Mouse (Mus musculus): ENCODE results near the gene Dusp16. TPM values are rescaled to one million over a fixed set of nuclear protein-coding genes. Genes with fewer than 3 reads are reported as not detected.
"Not testable (repeated sequence)": the region's sequence is repeated elsewhere in the genome, so short reads cannot be mapped to it uniquely, and the experiment has no call there.

Gene Dusp16
- polyA plus RNA-seq, 1 experiment from 2014 or later = 10.1 TPM

- no peak overlapping the region for H3K4me2 ChIP-seq (ENCODE audit: low read length)
- H3K9me3 ChIP-seq (replicated peaks; ENCODE audit: low read length) = no peaks in the 10 kb centered on the region
- H3K27ac ChIP-seq = no peak overlapping the region
- H3K4me3 ChIP-seq (replicated peaks; ENCODE audit: low read depth, low read length) = no peak overlapping the region
- 97% methylated on average over 3 of the region's 3 CpGs for WGBS
- H3K27me3 ChIP-seq (ENCODE audit: insufficient read depth, low read length) = no peaks in the 10 kb centered on the region
- no peaks in the 10 kb centered on the region for H3K36me3 ChIP-seq (ENCODE audit: insufficient read depth, low read length)
- no peak for ATAC-seq (replicated peaks; ENCODE audit: low FRiP score, low read depth)
- DNase-seq (ENCODE audit: low spot score) = no peak
- H3K4me1 ChIP-seq (replicated peaks; ENCODE audit: insufficient read depth, low read length) = no peaks in the 10 kb centered on the region
- TF ChIP-seq CTCF (IDR thresholded peaks at IDR 0.05; ENCODE audit: low read depth) = no peak
- H3K9ac ChIP-seq (ENCODE audit: low read depth, low read length) = no peak overlapping the region
Observed at GRCm38 (mm10) chr6:134694988-134695387, 97.4 kb downstream of the Dusp16 start.

- H3K36me3 ChIP-seq (ENCODE audit: insufficient read depth, low read length) = no peaks in the 10 kb centered on the region
- ATAC-seq (replicated peaks; ENCODE audit: low FRiP score, low read depth) = no peak
- no peak overlapping the region for H3K4me2 ChIP-seq (ENCODE audit: low read length)
- H3K4me3 ChIP-seq (replicated peaks; ENCODE audit: low read depth, low read length) = no peak overlapping the region
- no peak overlapping the region for H3K9ac ChIP-seq (ENCODE audit: low read depth, low read length)
- no peaks in the 10 kb centered on the region for H3K27me3 ChIP-seq (ENCODE audit: insufficient read depth, low read length)
- no peak for DNase-seq (ENCODE audit: low spot score)
- no peak overlapping the region for H3K27ac ChIP-seq
- H3K4me1 ChIP-seq (replicated peaks; ENCODE audit: insufficient read depth, low read length) = no peaks in the 10 kb centered on the region
- WGBS = 92% methylated on average over 6 of the region's 6 CpGs
- no peaks in the 10 kb centered on the region for H3K9me3 ChIP-seq (replicated peaks; ENCODE audit: low read length)
- TF ChIP-seq CTCF (IDR thresholded peaks at IDR 0.05; ENCODE audit: low read depth) = no peak
Observed at GRCm38 (mm10) chr6:134694498-134694897, 97.9 kb downstream of the Dusp16 start.

GRCm38 (mm10) chr6:134685515-134685914 is 106.9 kb downstream of the Dusp16 start:
- Histone ChIP-seq H3K9ac (ENCODE audit: low read depth, low read length) (no peak overlapping the region), H3K27ac (no peak overlapping the region), H3K36me3 (ENCODE audit: insufficient read depth, low read length) (no peaks in the 10 kb centered on the region), H3K27me3 (ENCODE audit: insufficient read depth, low read length) (no peaks in the 10 kb centered on the region), H3K9me3 (replicated peaks; ENCODE audit: low read length) (no peaks in the 10 kb centered on the region), H3K4me1 (replicated peaks; ENCODE audit: insufficient read depth, low read length) (no peaks in the 10 kb centered on the region), H3K4me2 (ENCODE audit: low read length) (no peak overlapping the region), H3K4me3 (replicated peaks; ENCODE audit: low read depth, low read length) (no peak overlapping the region)
- 83% methylated on average over 6 of the region's 6 CpGs for WGBS
- DNase-seq (ENCODE audit: low spot score) (no peak), ATAC-seq (replicated peaks; ENCODE audit: low FRiP score, low read depth) (no peak)
- no peak for TF ChIP-seq CTCF (IDR thresholded peaks at IDR 0.05; ENCODE audit: low read depth)

GRCm38 (mm10) chr6:134685040-134685439 is 107.4 kb downstream of the Dusp16 start:
- no peak for ATAC-seq (replicated peaks; ENCODE audit: low FRiP score, low read depth)
- H3K27ac ChIP-seq = no peak overlapping the region
- no peak for DNase-seq (ENCODE audit: low spot score)
- no peak overlapping the region for H3K9ac ChIP-seq (ENCODE audit: low read depth, low read length)
- H3K9me3 ChIP-seq (replicated peaks; ENCODE audit: low read length) = no peaks in the 10 kb centered on the region
- WGBS = 67% methylated on average over 2 of the region's 2 CpGs
- H3K36me3 ChIP-seq (ENCODE audit: insufficient read depth, low read length) = no peaks in the 10 kb centered on the region
- H3K4me3 ChIP-seq (replicated peaks; ENCODE audit: low read depth, low read length) = no peak overlapping the region
- H3K4me1 ChIP-seq (replicated peaks; ENCODE audit: insufficient read depth, low read length) = no peaks in the 10 kb centered on the region
- no peak overlapping the region for H3K4me2 ChIP-seq (ENCODE audit: low read length)
- H3K27me3 ChIP-seq (ENCODE audit: insufficient read depth, low read length) = no peaks in the 10 kb centered on the region
- no peak for TF ChIP-seq CTCF (IDR thresholded peaks at IDR 0.05; ENCODE audit: low read depth)

DNA sequence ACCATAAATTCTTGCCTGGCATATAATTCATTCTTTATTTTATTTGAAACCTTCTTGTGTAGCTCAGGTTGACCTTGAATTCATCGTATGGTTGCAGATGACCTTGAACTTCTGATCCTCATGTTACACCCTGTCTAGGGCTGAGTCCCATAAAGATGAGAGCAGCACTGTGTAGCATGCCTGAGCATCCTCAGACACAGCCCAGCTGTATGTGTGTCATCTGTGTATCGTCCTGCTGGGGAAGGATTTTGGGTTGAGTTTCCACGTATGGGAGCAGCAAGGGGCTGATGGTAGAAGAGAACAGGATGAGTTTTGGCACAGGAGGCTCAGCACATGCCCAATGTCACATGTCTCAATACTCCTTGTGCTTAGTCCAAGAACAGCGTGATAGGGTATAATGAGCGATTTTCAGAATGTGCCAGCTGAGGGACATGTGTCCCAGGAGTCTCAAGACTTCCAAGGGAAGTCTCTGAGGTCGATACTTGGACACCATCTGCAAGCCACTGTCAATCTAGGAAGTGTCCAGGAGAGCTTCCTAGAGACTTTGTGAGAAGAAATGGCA is 108.0 kb downstream of the Dusp16 start:
- Histone ChIP-seq H3K4me1 (replicated peaks; ENCODE audit: insufficient read depth, low read length) (no peaks in the 10 kb centered on the region), H3K9me3 (replicated peaks; ENCODE audit: low read length) (no peaks in the 10 kb centered on the region), H3K36me3 (ENCODE audit: insufficient read depth, low read length) (no peaks in the 10 kb centered on the region), H3K27me3 (ENCODE audit: insufficient read depth, low read length) (no peaks in the 10 kb centered on the region), H3K27ac (no peak overlapping the region), H3K4me3 (replicated peaks; ENCODE audit: low read depth, low read length) (no peak overlapping the region), H3K4me2 (ENCODE audit: low read length) (no peak overlapping the region), H3K9ac (ENCODE audit: low read depth, low read length) (no peak overlapping the region)
- DNase-seq (ENCODE audit: low spot score) = no peak
- ATAC-seq (replicated peaks; ENCODE audit: low FRiP score, low read depth) = no peak
- no peak for TF ChIP-seq CTCF (IDR thresholded peaks at IDR 0.05; ENCODE audit: low read depth)
- WGBS = 63% methylated on average over 6 of the region's 6 CpGs

GRCm38 (mm10) chr6:134679330-134679729 is 113.1 kb downstream of the Dusp16 start:
- not testable (repeated sequence) for H3K9ac ChIP-seq (ENCODE audit: low read depth, low read length); ATAC-seq (replicated peaks; ENCODE audit: low FRiP score, low read depth); H3K4me3 ChIP-seq (replicated peaks; ENCODE audit: low read depth, low read length); DNase-seq (ENCODE audit: low spot score); H3K4me2 ChIP-seq (ENCODE audit: low read length); H3K9me3 ChIP-seq (replicated peaks; ENCODE audit: low read length); H3K27me3 ChIP-seq (ENCODE audit: insufficient read depth, low read length); H3K36me3 ChIP-seq (ENCODE audit: insufficient read depth, low read length); H3K4me1 ChIP-seq (replicated peaks; ENCODE audit: insufficient read depth, low read length); H3K27ac ChIP-seq
- 89% methylated on average over 4 of the region's 4 CpGs for WGBS

DNA sequence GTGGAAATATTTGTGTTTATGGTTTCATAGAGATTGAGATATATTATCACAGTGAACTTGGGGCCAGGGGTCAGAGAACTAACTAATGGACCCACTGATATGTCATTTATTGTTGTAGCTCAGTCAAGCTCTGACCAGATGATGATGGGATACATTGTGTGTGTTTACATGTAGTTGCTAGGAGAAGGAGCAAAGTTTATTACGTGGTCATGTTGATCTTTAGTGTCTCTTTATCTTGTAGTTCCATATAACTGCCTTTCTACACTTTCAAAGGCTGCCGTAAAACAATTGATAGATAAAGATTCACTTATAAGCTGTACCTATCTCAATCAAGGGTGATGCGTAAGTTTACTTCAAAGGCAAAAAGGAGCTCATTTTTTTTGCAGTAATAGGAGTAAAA is 114.4 kb downstream of the Dusp16 start:
- Histone ChIP-seq H3K4me3 (replicated peaks; ENCODE audit: low read depth, low read length) (no peak overlapping the region), H3K4me2 (ENCODE audit: low read length) (no peak overlapping the region), H3K36me3 (ENCODE audit: insufficient read depth, low read length) (no peaks in the 10 kb centered on the region), H3K27ac (no peak overlapping the region), H3K4me1 (replicated peaks; ENCODE audit: insufficient read depth, low read length) (no peaks in the 10 kb centered on the region), H3K9ac (ENCODE audit: low read depth, low read length) (no peak overlapping the region), H3K9me3 (replicated peaks; ENCODE audit: low read length) (no peaks in the 10 kb centered on the region), H3K27me3 (ENCODE audit: insufficient read depth, low read length) (no peaks in the 10 kb centered on the region)
- DNase-seq (ENCODE audit: low spot score) (no peak), ATAC-seq (replicated peaks; ENCODE audit: low FRiP score, low read depth) (no peak)
- WGBS = 67% methylated on average over 3 of the region's 3 CpGs
- TF ChIP-seq CTCF (IDR thresholded peaks at IDR 0.05; ENCODE audit: low read depth) = no peak

Data from kidney, postnatal 0 days (tissue).